Mouse (Mus musculus): ENCODE data around the gene Pkp1.

GRCm38 (mm10) chr1:135909381-135909780, 9.6 kb downstream of the Pkp1 start:
- TF ChIP-seq TAL1 (conservative IDR thresholded peaks at IDR 0.05; ENCODE audit: low read depth, low read length): no peak
- TF ChIP-seq CTCF (IDR thresholded peaks at IDR 0.05; ENCODE audit: low read depth, low read length): no peak
